Mouse (Mus musculus) brown adipose tissue, adult 24 weeks (tissue): ENCODE measurements around the gene Sqstm1. TPM values are rescaled to one million over a fixed set of nuclear protein-coding genes. Genes with fewer than 3 reads are reported as not detected.

Source experiments
- H3K27ac ChIP-seq: fragments of 200-500 bp; replicated peaks from 2 replicates; pipeline ENCODE4 v1.5.1; 2012; ENCODE audit warnings: low read depth, mild to moderate bottlenecking, low read length
- H3K4me1 ChIP-seq: fragments of 200-500 bp; 2 replicates; pipeline ENCODE4 v1.6.1; 2012; ENCODE audit warnings: low read length, mixed read lengths; ENCODE audit not compliant: control insufficient read depth, insufficient read depth, insufficient read length
- H3K4me3 ChIP-seq: fragments of 200-500 bp; 2 replicates; pipeline ENCODE4 v1.5.1; 2012; ENCODE audit warnings: low read depth, mild to moderate bottlenecking, low read length, moderate library complexity; ENCODE audit not compliant: insufficient read depth
- polyA plus RNA-seq: library from polyadenylated mRNA; stranded (reverse); fragments of >200 nt; gene quantifications from 2 replicates; pipeline ENCODE4 v1.2.4, GENCODE M21; 2012; ENCODE audit not compliant: missing spikeins, insufficient read depth, insufficient read length

Sqstm1 gene
- polyA plus RNA-seq, 1 experiment, result 235 TPM

- peak overlapping the region; percentile 22 for H3K27ac ChIP-seq
- H3K4me1 ChIP-seq, result peaks cover 28% of the 10 kb centered on the region
- H3K4me3 ChIP-seq, result peak overlapping the region; percentile 93
Observed at GRCm38 (mm10) chr11:50224671-50225530, 14.3 kb upstream of the Sqstm1 start.

GRCm38 (mm10) chr11:50223783-50224662 is 13.4 kb upstream of the Sqstm1 start:
- peaks cover 22% of the 10 kb centered on the region for H3K4me1 ChIP-seq
- H3K4me3 ChIP-seq, result peak overlapping the region; percentile 93
- 0 out of 2 replicates have a peak overlapping the region, but pooled peaks have one; percentile 28 for H3K27ac ChIP-seq

GRCm38 (mm10) chr11:50222559-50223276 is 12.1 kb upstream of the Sqstm1 start:
- H3K27ac ChIP-seq, result no peak overlapping the region
- H3K4me3 ChIP-seq, result no peak overlapping the region

GRCm38 (mm10) chr11:50219833-50220232 is 9.2 kb upstream of the Sqstm1 start:
- Histone ChIP-seq H3K4me3 (no peak overlapping the region), H3K27ac (no peak overlapping the region), H3K4me1 (peaks cover 7% of the 10 kb centered on the region)

More at GRCm38 (mm10) chr11:50222559-50223276, 12.1 kb upstream of the Sqstm1 start:
- peaks cover 9% of the 10 kb centered on the region for H3K4me1 ChIP-seq

GRCm38 (mm10) chr11:50217811-50218210 is 7.2 kb upstream of the Sqstm1 start:
- Histone ChIP-seq H3K27ac (no peak overlapping the region), H3K4me1 (peaks cover 16% of the 10 kb centered on the region), H3K4me3 (no peak overlapping the region)

- Histone ChIP-seq H3K4me3 (no peak overlapping the region), H3K4me1 (peaks cover 22% of the 10 kb centered on the region), H3K27ac (no peak overlapping the region)
Observed at GRCm38 (mm10) chr11:50216724-50217366, 6.2 kb upstream of the Sqstm1 start.

- peaks cover 22% of the 10 kb centered on the region for H3K4me1 ChIP-seq
- H3K4me3 ChIP-seq, result no peak overlapping the region
- no peak overlapping the region for H3K27ac ChIP-seq
Observed at GRCm38 (mm10) chr11:50215633-50216032, 5.0 kb upstream of the Sqstm1 start.

GRCm38 (mm10) chr11:50214631-50215030 is 4.0 kb upstream of the Sqstm1 start:
- Histone ChIP-seq H3K27ac (no peak overlapping the region), H3K4me3 (no peak overlapping the region), H3K4me1 (peaks cover 22% of the 10 kb centered on the region)

GRCm38 (mm10) chr11:50212848-50213758 is 2.5 kb upstream of the Sqstm1 start:
- peak overlapping the region; percentile 35 for H3K4me3 ChIP-seq
- peaks cover 26% of the 10 kb centered on the region for H3K4me1 ChIP-seq
- peak overlapping the region; percentile 96 for H3K27ac ChIP-seq

GRCm38 (mm10) chr11:50212060-50212739 is 1.6 kb upstream of the Sqstm1 start:
- Histone ChIP-seq H3K4me3 (peak overlapping the region; percentile 35), H3K27ac (peak overlapping the region; percentile 96), H3K4me1 (peaks cover 30% of the 10 kb centered on the region)

GRCm38 (mm10) chr11:50211322-50212059 is 864 bp upstream of the Sqstm1 start:
- H3K4me1 ChIP-seq, result peaks cover 26% of the 10 kb centered on the region
- H3K27ac ChIP-seq, result peak overlapping the region; percentile 96
- peak overlapping the region; percentile 98 for H3K4me3 ChIP-seq

GRCm38 (mm10) chr11:50210101-50210504 is 524 bp downstream of the Sqstm1 start:
- Histone ChIP-seq H3K4me1 (peaks cover 23% of the 10 kb centered on the region), H3K27ac (peak overlapping the region; percentile 90), H3K4me3 (peak overlapping the region; percentile 98)
